Mouse (Mus musculus) lung, adult 2 months (tissue): ENCODE results near the gene Hist1h4b.

Experiments
- CTCF ChIP-seq: fragments of 200-500 bp; IDR thresholded peaks from 2 replicates; pipeline ENCODE4 v1.5.1; 2011; ENCODE audit warnings: mild to moderate bottlenecking, low read length, control low read depth; ENCODE audit not compliant: insufficient read depth
- POLR2A ChIP-seq: fragments of 200-500 bp; IDR thresholded peaks from 2 replicates; pipeline ENCODE4 v1.6.1; 2011; ENCODE audit warnings: low read depth, mild to moderate bottlenecking, control low read depth, low read length, borderline replicate concordance; ENCODE audit errors: extremely low read depth

- TF ChIP-seq CTCF = no peak
- no peak for TF ChIP-seq POLR2A
Measured at GRCm38 (mm10) chr13:23760240-23760971, 3.6 kb downstream of the Hist1h4b start.
